Mouse (Mus musculus) embryonic facial prominence, embryonic 12.5 days (tissue): ENCODE measurements around the gene Gm6164. TPM values are rescaled to one million over a fixed set of nuclear protein-coding genes. Genes with fewer than 3 reads are reported as not detected.
"Not testable (repeated sequence)": the region's sequence is repeated elsewhere in the genome, so short reads cannot be mapped to it uniquely, and the experiment has no call there.

Experiments used
- ATAC-seq: fragments of 200-750 bp; cut with Nextera tagmentation; 2 replicates; pipeline ENCODE4 v1.8.0; 2017; ENCODE audit not compliant: insufficient number of reproducible peaks, insufficient read depth, low FRiP score, low TSS enrichment
- H3K27ac ChIP-seq: fragments of 300-500 bp; sonication (generic); 2 replicates; pipeline ENCODE4 v1.5.1; 2016; ENCODE audit warnings: mild to moderate bottlenecking
- H3K27me3 ChIP-seq: fragments of 300-500 bp; sonication (generic); 2 replicates; pipeline ENCODE4 v1.6.1; 2016; ENCODE audit warnings: mild to moderate bottlenecking, moderate library complexity
- H3K36me3 ChIP-seq: fragments of 300-500 bp; sonication (generic); 2 replicates; pipeline ENCODE4 v1.6.1; 2016; ENCODE audit warnings: mild to moderate bottlenecking
- H3K4me1 ChIP-seq: fragments of 300-500 bp; sonication (generic); 2 replicates; pipeline ENCODE4 v1.6.1; 2016
- H3K4me2 ChIP-seq: fragments of 300-500 bp; sonication (generic); replicated peaks from 2 replicates; pipeline ENCODE4 v1.6.1; 2016; ENCODE audit warnings: mild to moderate bottlenecking, moderate library complexity
- H3K4me3 ChIP-seq: fragments of 300-500 bp; sonication (generic); 2 replicates; pipeline ENCODE4 v1.5.1; 2016; ENCODE audit warnings: mild to moderate bottlenecking
- H3K9ac ChIP-seq: fragments of 300-500 bp; sonication (generic); 2 replicates; pipeline ENCODE4 v1.6.1; 2016; ENCODE audit warnings: mild to moderate bottlenecking, moderate library complexity
- H3K9me3 ChIP-seq: fragments of 300-500 bp; sonication (generic); 2 replicates; pipeline ENCODE4 v1.6.1; 2016; ENCODE audit warnings: mild to moderate bottlenecking, moderate library complexity
- WGBS: fragments of 180-500 bp; shearing (Covaris S2); methylation state at CpG from one replicate; pipeline ENCODE4 v1.1.7; 2016; 5-methylcytosine and 5-hydroxymethylcytosine counted together
- polyA plus RNA-seq: library from polyadenylated mRNA; unstranded; fragments of >200 nt; fragmentation: Nextera tagmentation; extraction: Ambion mirVana; gene quantifications from 2 replicates; pipeline ENCODE4 v1.2.1, GENCODE M21; 2016

Gene Gm6164
- not detected in 2 replicates for polyA plus RNA-seq

GRCm38 (mm10) chr7:20205507-20205906, at the start of gene Gm6164:
Gene Gm6164 (minus strand): TSS chr7:20205607.
- not testable (repeated sequence) for H3K27me3 ChIP-seq, H3K9ac ChIP-seq, H3K4me3 ChIP-seq, H3K36me3 ChIP-seq, H3K4me1 ChIP-seq, H3K27ac ChIP-seq, ATAC-seq, H3K9me3 ChIP-seq, H3K4me2 ChIP-seq
- no CpG with 5 or more reads among the region's 2 CpGs for WGBS

- not testable (repeated sequence) for H3K4me3 ChIP-seq, H3K4me1 ChIP-seq, H3K27ac ChIP-seq, H3K36me3 ChIP-seq, H3K27me3 ChIP-seq, H3K9me3 ChIP-seq, ATAC-seq, H3K9ac ChIP-seq, H3K4me2 ChIP-seq
- no CpG with 5 or more reads among the region's 2 CpGs for WGBS
These were observed 28.3 kb upstream of the Gm6164 start, which contains the start of gene Gm4498 for GRCm38 (mm10) chr7:20233728-20234127. Gene Gm4498 (minus strand): TSS chr7:20233828.

- not testable (repeated sequence) for H3K9me3 ChIP-seq, H3K4me1 ChIP-seq, H3K27me3 ChIP-seq, H3K27ac ChIP-seq, H3K36me3 ChIP-seq, H3K4me3 ChIP-seq, H3K4me2 ChIP-seq, H3K9ac ChIP-seq, ATAC-seq
- WGBS, result no CpG with 5 or more reads among the region's 3 CpGs
These were observed 12.0 kb downstream of the Gm6164 start, which contains the start of gene Vmn1r95 for GRCm38 (mm10) chr7:20193410-20193809. Gene Vmn1r95 (plus strand): TSS chr7:20193710.

GRCm38 (mm10) chr7:20168277-20168676, 37.1 kb downstream of the Gm6164 start, which contains the start of gene Vmn1r94:
Gene Vmn1r94 (minus strand): TSS chr7:20168377.
- no CpG with 5 or more reads among the region's 3 CpGs for WGBS
- H3K9me3 ChIP-seq, ATAC-seq, H3K9ac ChIP-seq, H3K4me2 ChIP-seq, H3K36me3 ChIP-seq, H3K4me3 ChIP-seq, H3K27ac ChIP-seq, H3K27me3 ChIP-seq, H3K4me1 ChIP-seq: not testable (repeated sequence)

Other genes with a start within 250 kb of the Gm6164 start
- gene Ceacam20, start 240.2 kb downstream of the Gm6164 start, polyA plus RNA-seq, result not detected in 2 replicates
- gene Nlrp9b, start 214.1 kb downstream of the Gm6164 start, polyA plus RNA-seq, result not detected in 2 replicates
- not detected in 2 replicates for gene Vmn1r91, start 105.9 kb downstream of the Gm6164 start, polyA plus RNA-seq
- not detected in 2 replicates for gene Gm16442, start 83.0 kb downstream of the Gm6164 start, polyA plus RNA-seq
- gene Vmn1r93, start 66.5 kb downstream of the Gm6164 start, polyA plus RNA-seq, result not detected in 2 replicates
- not detected in 2 replicates for gene Vmn1r94, start 37.2 kb downstream of the Gm6164 start, polyA plus RNA-seq
- not detected in 2 replicates for gene Vmn1r95, start 11.9 kb downstream of the Gm6164 start, polyA plus RNA-seq
- gene Gm4498, start 28.2 kb upstream of the Gm6164 start, polyA plus RNA-seq, result not detected in 2 replicates
- not detected in 2 replicates for gene Gm5890, start 57.2 kb upstream of the Gm6164 start, polyA plus RNA-seq
- gene Gm4133, start 128.5 kb upstream of the Gm6164 start, polyA plus RNA-seq, result not detected in 2 replicates
- not detected in 2 replicates for gene Gm5728, start 169.8 kb upstream of the Gm6164 start, polyA plus RNA-seq
- not detected in 2 replicates for gene Vmn1r100, start 212.3 kb upstream of the Gm6164 start, polyA plus RNA-seq
- gene Vmn1r101, start 237.0 kb upstream of the Gm6164 start, polyA plus RNA-seq, result not detected in 2 replicates